Mouse (Mus musculus) bone marrow macrophage, adult 2 months (primary cell): Measurements from ENCODE around the gene Nop53.

ENCODE experiments used
- CTCF ChIP-seq: IDR thresholded peaks from 2 replicates; pipeline ENCODE4 v1.5.1; 2012; ENCODE audit warnings: low read depth, mild to moderate bottlenecking, low read length, moderate library complexity
- POLR2A ChIP-seq: IDR thresholded peaks from 2 replicates; pipeline ENCODE4 v1.6.1; 2012; ENCODE audit warnings: mild to moderate bottlenecking, low read depth, low read length, borderline replicate concordance

GRCm38 (mm10) chr7:15987661-15988356 lies 41.9 kb upstream of the Nop53 start:
- TF ChIP-seq CTCF (no peak), POLR2A (no peak)
